Mouse (Mus musculus): Measurements from ENCODE around the gene Etl4. TPM values are rescaled to one million over a fixed set of nuclear protein-coding genes. Genes with fewer than 3 reads are reported as not detected.
A peak's percentile ranks its signal among the peaks of the same experiment; 100 is the strongest.

The Etl4 gene
- polyA plus RNA-seq (2016; fragmentation: Nextera tagmentation; extraction: Ambion mirVana): 12.6 and 16.1 TPM in 2 replicates

GRCm38 (mm10) chr2:19909171-19909899 is at the start of gene Etl4:
Gene Etl4 (plus strand): TSS chr2:19909780.
- Histone ChIP-seq H3K36me3 (no peaks in the 10 kb centered on the region), H3K4me3 (peak within 1 kb of the TSS; percentile 68), H3K27ac (replicated peaks) (no peak within 1 kb of the TSS), H3K27me3 (ENCODE audit: low read depth, poor library complexity, severe bottlenecking) (peaks cover 49% of the 10 kb centered on the region), H3K4me1 (peaks cover 23% of the 10 kb centered on the region), H3K9me3 (replicated peaks) (no peaks in the 10 kb centered on the region)
- peak; percentile 78 for DNase-seq (ENCODE audit: low spot score)
- WGBS: 0% methylated on average over 37 of the region's 37 CpGs

GRCm38 (mm10) chr2:19869167-19869566 is 40.4 kb upstream of the Etl4 start:
- no peak for DNase-seq (ENCODE audit: low spot score)
- Histone ChIP-seq H3K9me3 (replicated peaks) (no peaks in the 10 kb centered on the region), H3K4me3 (no peak overlapping the region), H3K4me1 (no peaks in the 10 kb centered on the region), H3K36me3 (no peaks in the 10 kb centered on the region), H3K27me3 (ENCODE audit: low read depth, poor library complexity, severe bottlenecking) (no peaks in the 10 kb centered on the region), H3K27ac (replicated peaks) (no peak overlapping the region)

- H3K9me3 ChIP-seq (replicated peaks): no peaks in the 10 kb centered on the region
- no peaks in the 10 kb centered on the region for H3K27me3 ChIP-seq (ENCODE audit: low read depth, poor library complexity, severe bottlenecking)
- no peak overlapping the region for H3K27ac ChIP-seq (replicated peaks)
- 89% methylated on average over 1 of the region's 1 CpGs for WGBS
- H3K4me1 ChIP-seq: no peaks in the 10 kb centered on the region
- H3K4me3 ChIP-seq: no peak overlapping the region
- H3K36me3 ChIP-seq: no peaks in the 10 kb centered on the region
- DNase-seq (ENCODE audit: low spot score): no peak
Observed at GRCm38 (mm10) chr2:19871881-19872280, 37.7 kb upstream of the Etl4 start.

- WGBS: 37% methylated on average over 4 of the region's 4 CpGs
- Histone ChIP-seq H3K9me3 (replicated peaks) (no peaks in the 10 kb centered on the region), H3K36me3 (no peaks in the 10 kb centered on the region), H3K27me3 (ENCODE audit: low read depth, poor library complexity, severe bottlenecking) (no peaks in the 10 kb centered on the region), H3K4me3 (no peak overlapping the region), H3K27ac (replicated peaks) (no peak overlapping the region), H3K4me1 (no peaks in the 10 kb centered on the region)
- DNase-seq (ENCODE audit: low spot score): no peak
Observed at GRCm38 (mm10) chr2:19890875-19891274, 18.7 kb upstream of the Etl4 start.

GRCm38 (mm10) chr2:19909900-19910780 is 560 bp downstream of the Etl4 start:
- DNase-seq (ENCODE audit: low spot score): no peak
- peaks cover 49% of the 10 kb centered on the region for H3K27me3 ChIP-seq (ENCODE audit: low read depth, poor library complexity, severe bottlenecking)
- peak overlapping the region; percentile 68 for H3K4me3 ChIP-seq
- H3K9me3 ChIP-seq (replicated peaks): no peaks in the 10 kb centered on the region
- under 1% methylated on average over 31 of the region's 31 CpGs for WGBS
- no peaks in the 10 kb centered on the region for H3K36me3 ChIP-seq
- H3K27ac ChIP-seq (replicated peaks): no peak overlapping the region
- peaks cover 23% of the 10 kb centered on the region for H3K4me1 ChIP-seq

- 3% methylated on average over 8 of the region's 8 CpGs for WGBS
- no peaks in the 10 kb centered on the region for H3K36me3 ChIP-seq
- no peak overlapping the region for H3K27ac ChIP-seq (replicated peaks)
- H3K27me3 ChIP-seq (ENCODE audit: low read depth, poor library complexity, severe bottlenecking): peaks cover 49% of the 10 kb centered on the region
- DNase-seq (ENCODE audit: low spot score): no peak
- H3K4me1 ChIP-seq: peaks cover 23% of the 10 kb centered on the region
- peak overlapping the region; percentile 68; the same call in 1 of the 2 replicates for H3K4me3 ChIP-seq
- no peaks in the 10 kb centered on the region for H3K9me3 ChIP-seq (replicated peaks)
Observed at GRCm38 (mm10) chr2:19910781-19911175, 1.2 kb downstream of the Etl4 start.

- 30% methylated on average over 6 of the region's 6 CpGs for WGBS
- Histone ChIP-seq H3K9me3 (replicated peaks) (no peaks in the 10 kb centered on the region), H3K4me1 (no peaks in the 10 kb centered on the region), H3K27me3 (ENCODE audit: low read depth, poor library complexity, severe bottlenecking) (no peaks in the 10 kb centered on the region), H3K36me3 (no peaks in the 10 kb centered on the region), H3K27ac (replicated peaks) (no peak overlapping the region), H3K4me3 (no peak overlapping the region)
- peak; percentile 70 for DNase-seq (ENCODE audit: low spot score)
Observed at GRCm38 (mm10) chr2:19919190-19919589, 9.6 kb downstream of the Etl4 start.

GRCm38 (mm10) chr2:19930009-19930408 is 20.4 kb downstream of the Etl4 start:
- DNase-seq (ENCODE audit: low spot score): no peak
- 84% methylated on average over 1 of the region's 1 CpGs for WGBS
- H3K9me3 ChIP-seq (replicated peaks): no peaks in the 10 kb centered on the region
- H3K27me3 ChIP-seq (ENCODE audit: low read depth, poor library complexity, severe bottlenecking): no peaks in the 10 kb centered on the region
- no peak overlapping the region for H3K27ac ChIP-seq (replicated peaks)
- no peaks in the 10 kb centered on the region for H3K36me3 ChIP-seq
- no peak overlapping the region for H3K4me3 ChIP-seq
- H3K4me1 ChIP-seq: no peaks in the 10 kb centered on the region

- Histone ChIP-seq H3K4me1 (no peaks in the 10 kb centered on the region), H3K27me3 (ENCODE audit: low read depth, poor library complexity, severe bottlenecking) (no peaks in the 10 kb centered on the region), H3K9me3 (replicated peaks) (no peaks in the 10 kb centered on the region), H3K27ac (replicated peaks) (no peak overlapping the region), H3K4me3 (no peak overlapping the region), H3K36me3 (no peaks in the 10 kb centered on the region)
- no peak for DNase-seq (ENCODE audit: low spot score)
- WGBS: 93% methylated on average over 1 of the region's 1 CpGs
Observed at GRCm38 (mm10) chr2:19933836-19934235, 24.3 kb downstream of the Etl4 start.

- 94% methylated on average over 6 of the region's 6 CpGs for WGBS
- no peak for DNase-seq (ENCODE audit: low spot score)
- no peaks in the 10 kb centered on the region for H3K4me1 ChIP-seq
Observed at GRCm38 (mm10) chr2:19945205-19945604, 35.6 kb downstream of the Etl4 start.

GRCm38 (mm10) chr2:19953028-19953427 is 43.4 kb downstream of the Etl4 start:
- H3K9me3 ChIP-seq (replicated peaks): no peaks in the 10 kb centered on the region
- no peak overlapping the region for H3K4me3 ChIP-seq
- WGBS: 74% methylated on average over 2 of the region's 2 CpGs
- no peaks in the 10 kb centered on the region for H3K27me3 ChIP-seq (ENCODE audit: low read depth, poor library complexity, severe bottlenecking)
- no peak overlapping the region for H3K27ac ChIP-seq (replicated peaks)
- DNase-seq (ENCODE audit: low spot score): no peak
- no peaks in the 10 kb centered on the region for H3K36me3 ChIP-seq
- H3K4me1 ChIP-seq: no peaks in the 10 kb centered on the region

More at GRCm38 (mm10) chr2:19945205-19945604, 35.6 kb downstream of the Etl4 start:
- no peak overlapping the region for H3K4me3 ChIP-seq
- H3K36me3 ChIP-seq: no peaks in the 10 kb centered on the region
- H3K9me3 ChIP-seq (replicated peaks): no peaks in the 10 kb centered on the region
- no peak overlapping the region for H3K27ac ChIP-seq (replicated peaks)
- no peaks in the 10 kb centered on the region for H3K27me3 ChIP-seq (ENCODE audit: low read depth, poor library complexity, severe bottlenecking)

GRCm38 (mm10) chr2:19966445-19966844 is 56.9 kb downstream of the Etl4 start:
- H3K36me3 ChIP-seq: no peaks in the 10 kb centered on the region
- no peak overlapping the region for H3K4me3 ChIP-seq
- 55% methylated on average over 7 of the region's 7 CpGs for WGBS
- H3K9me3 ChIP-seq (replicated peaks): no peaks in the 10 kb centered on the region
- no peaks in the 10 kb centered on the region for H3K4me1 ChIP-seq
- H3K27ac ChIP-seq (replicated peaks): no peak overlapping the region
- no peak for DNase-seq (ENCODE audit: low spot score)
- no peaks in the 10 kb centered on the region for H3K27me3 ChIP-seq (ENCODE audit: low read depth, poor library complexity, severe bottlenecking)

- H3K4me3 ChIP-seq: no peak overlapping the region
- no peak for DNase-seq (ENCODE audit: low spot score)
- H3K27me3 ChIP-seq (ENCODE audit: low read depth, poor library complexity, severe bottlenecking): no peaks in the 10 kb centered on the region
- H3K9me3 ChIP-seq (replicated peaks): no peaks in the 10 kb centered on the region
- H3K36me3 ChIP-seq: no peaks in the 10 kb centered on the region
- H3K4me1 ChIP-seq: no peaks in the 10 kb centered on the region
- WGBS: 86% methylated on average over 4 of the region's 4 CpGs
- H3K27ac ChIP-seq (replicated peaks): no peak overlapping the region
Observed at GRCm38 (mm10) chr2:20037671-20038070, 128.1 kb downstream of the Etl4 start.
